Mouse (Mus musculus): Measurements from ENCODE around the gene Zfp980. TPM values are rescaled to one million over a fixed set of nuclear protein-coding genes. Genes with fewer than 3 reads are reported as not detected.
"Not testable (repeated sequence)": the region's sequence is repeated elsewhere in the genome, so short reads cannot be mapped to it uniquely, and the experiment has no call there.

Zfp980 gene
- polyA plus RNA-seq (2011; ENCODE audit: insufficient read length, low read depth, missing spikeins) = not detected in 2 replicates

GRCm38 (mm10) chr4:145670385-145670784 is at the start of gene Zfp980:
TSS of gene Zfp980 (plus strand) at chr4:145670685.
- H3K27ac ChIP-seq (ENCODE audit: insufficient read depth, low read length); H3K4me3 ChIP-seq (ENCODE audit: insufficient read depth, low read length); H3K4me1 ChIP-seq (ENCODE audit: control insufficient read depth, insufficient read depth, low read length): not testable (repeated sequence)

- H3K27ac ChIP-seq (ENCODE audit: insufficient read depth, low read length); H3K4me3 ChIP-seq (ENCODE audit: insufficient read depth, low read length); H3K4me1 ChIP-seq (ENCODE audit: control insufficient read depth, insufficient read depth, low read length): not testable (repeated sequence)
Measured at GRCm38 (mm10) chr4:145640416-145641185, 29.9 kb upstream of the Zfp980 start.

DNA sequence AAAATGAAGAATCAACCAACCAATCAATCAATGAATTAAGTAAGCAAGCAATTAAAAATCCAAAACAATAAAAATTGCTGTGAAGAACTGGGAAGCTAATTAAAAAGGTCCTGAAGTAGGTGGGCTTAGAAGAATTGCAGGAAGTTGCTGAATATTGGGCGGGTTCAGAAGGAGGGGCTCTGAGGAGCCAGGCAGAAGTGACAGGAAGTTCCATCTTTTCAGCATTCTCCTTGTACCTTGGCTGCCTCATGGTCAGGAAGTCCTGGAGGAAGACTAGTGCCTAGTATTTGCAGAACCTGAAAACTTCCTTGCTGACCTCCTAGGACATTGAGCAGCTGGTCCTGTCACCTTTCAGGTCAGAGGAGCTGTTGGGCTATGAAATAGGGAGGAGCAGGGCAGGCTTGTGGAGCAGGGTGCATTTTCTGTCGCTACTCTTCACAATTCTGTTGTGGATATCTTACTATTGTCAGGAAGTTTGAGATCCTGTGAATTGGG is 3.8 kb downstream of the Zfp980 start:
- not testable (repeated sequence) for H3K4me3 ChIP-seq (ENCODE audit: insufficient read depth, low read length); H3K4me1 ChIP-seq (ENCODE audit: control insufficient read depth, insufficient read depth, low read length)

GRCm38 (mm10) chr4:145680217-145680616 is 9.7 kb downstream of the Zfp980 start:
- not testable (repeated sequence) for H3K27ac ChIP-seq (ENCODE audit: insufficient read depth, low read length); H3K4me3 ChIP-seq (ENCODE audit: insufficient read depth, low read length); H3K4me1 ChIP-seq (ENCODE audit: control insufficient read depth, insufficient read depth, low read length)

More for the DNA sequence above, 3.8 kb downstream of the Zfp980 start:
- H3K27ac ChIP-seq (ENCODE audit: insufficient read depth, low read length) = not testable (repeated sequence)

DNA sequence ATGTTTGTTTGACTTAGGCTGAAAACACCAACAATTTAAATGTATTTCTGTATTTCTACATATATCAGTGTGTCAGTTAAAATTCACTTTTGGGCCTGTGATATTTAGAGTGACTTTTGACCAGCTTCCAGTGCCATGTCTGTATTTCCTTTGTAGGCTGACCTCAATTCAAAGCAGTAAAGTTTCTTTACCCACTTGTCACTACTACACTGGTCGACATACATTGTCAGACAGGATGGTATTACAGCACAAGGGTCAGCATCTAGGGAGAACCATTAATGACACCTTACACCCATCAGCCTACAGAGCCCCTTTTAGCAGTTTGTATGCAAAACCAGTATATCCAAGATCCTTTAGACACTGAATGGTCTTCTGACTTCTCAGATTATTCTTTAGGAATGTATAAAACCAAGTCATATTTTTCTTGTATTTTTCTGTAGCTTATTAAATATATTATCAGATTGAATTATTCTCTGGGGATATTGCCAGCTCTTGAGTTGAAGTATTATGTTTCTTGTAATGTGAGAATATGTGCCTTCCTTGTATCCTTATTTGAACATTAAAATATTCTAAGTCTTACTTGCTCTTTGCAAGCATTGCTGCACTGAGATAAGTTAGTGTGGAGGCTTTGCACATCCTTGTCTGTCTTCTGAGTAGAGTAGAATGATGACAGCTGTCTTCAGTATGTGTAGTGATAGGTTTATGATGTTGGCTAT is 10.3 kb downstream of the Zfp980 start:
- not testable (repeated sequence) for H3K4me3 ChIP-seq (ENCODE audit: insufficient read depth, low read length); H3K4me1 ChIP-seq (ENCODE audit: control insufficient read depth, insufficient read depth, low read length); H3K27ac ChIP-seq (ENCODE audit: insufficient read depth, low read length)

DNA sequence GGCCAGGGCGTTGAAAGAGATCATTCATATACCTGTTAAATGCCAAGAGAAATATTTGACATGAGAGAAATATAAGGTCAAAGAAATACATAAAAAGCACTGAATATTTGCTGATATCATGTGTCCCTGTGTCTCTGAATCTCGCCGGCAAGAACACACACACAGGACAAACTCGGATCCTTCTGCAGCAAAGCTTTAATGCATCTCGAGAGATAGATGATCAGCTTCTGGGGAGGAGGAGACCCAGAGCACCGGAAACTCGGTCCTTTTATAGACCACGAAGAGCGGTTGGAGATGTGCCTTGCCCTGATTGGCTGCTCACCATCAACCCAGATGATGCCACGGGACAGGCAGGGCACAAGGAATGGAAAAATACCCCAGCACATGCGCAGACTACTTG is 11.5 kb downstream of the Zfp980 start:
- H3K4me3 ChIP-seq (ENCODE audit: insufficient read depth, low read length); H3K4me1 ChIP-seq (ENCODE audit: control insufficient read depth, insufficient read depth, low read length); H3K27ac ChIP-seq (ENCODE audit: insufficient read depth, low read length): not testable (repeated sequence)

DNA sequence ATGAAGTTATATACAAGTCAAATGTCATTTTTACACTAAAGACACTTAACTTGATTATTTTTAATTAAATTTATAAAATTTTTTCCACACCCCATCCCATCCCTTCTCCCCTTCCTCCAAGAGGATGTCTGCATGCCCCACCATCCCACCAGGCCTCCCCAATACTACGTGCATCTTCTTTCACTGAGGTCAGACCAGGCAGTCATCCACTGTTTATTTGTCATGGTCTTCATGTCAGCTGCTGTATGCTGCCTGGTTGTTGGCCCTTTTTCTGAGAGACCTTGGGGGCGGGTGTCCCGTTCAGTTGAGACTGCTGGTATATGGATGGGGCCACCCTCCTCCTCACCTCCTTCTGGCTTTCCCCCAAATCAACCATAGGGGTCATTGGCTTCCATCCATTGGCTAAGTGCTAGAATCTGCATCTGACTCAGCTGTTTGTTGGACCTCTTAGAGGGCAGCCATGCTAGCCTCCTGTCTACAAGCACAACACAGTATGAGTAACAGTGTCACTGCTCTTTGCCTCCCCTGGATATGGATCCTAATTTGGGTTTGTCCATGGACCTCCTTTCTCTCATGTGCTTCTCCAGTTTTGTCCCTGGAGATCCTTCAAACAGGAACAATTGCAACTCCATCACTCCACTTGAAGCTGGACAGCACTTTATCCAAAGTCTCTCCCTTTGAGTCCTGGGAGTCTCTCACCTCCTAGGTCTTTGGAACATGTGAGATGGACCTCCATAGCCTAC is 12.7 kb downstream of the Zfp980 start:
- not testable (repeated sequence) for H3K4me3 ChIP-seq (ENCODE audit: insufficient read depth, low read length); H3K27ac ChIP-seq (ENCODE audit: insufficient read depth, low read length); H3K4me1 ChIP-seq (ENCODE audit: control insufficient read depth, insufficient read depth, low read length)

DNA sequence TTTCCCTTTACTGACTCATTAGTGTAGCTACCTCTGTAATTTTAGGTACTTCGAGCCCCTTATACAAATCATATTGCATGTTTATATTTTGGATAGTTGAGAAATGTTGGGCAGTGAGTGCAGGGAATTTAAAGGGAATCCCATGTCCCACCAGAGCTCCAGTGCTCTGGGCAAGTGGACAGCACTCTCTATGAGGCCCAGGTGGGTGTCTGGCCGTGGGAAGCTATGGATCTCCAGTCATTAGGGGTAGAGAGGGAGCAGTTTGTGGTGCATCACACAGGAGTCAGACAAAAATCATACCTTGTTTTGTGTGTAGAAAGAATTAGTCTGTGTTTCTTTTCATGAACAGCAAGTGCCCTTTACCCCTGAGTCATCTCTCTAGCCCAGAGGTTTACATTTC is 15.6 kb downstream of the Zfp980 start:
- not testable (repeated sequence) for H3K4me3 ChIP-seq (ENCODE audit: insufficient read depth, low read length); H3K4me1 ChIP-seq (ENCODE audit: control insufficient read depth, insufficient read depth, low read length); H3K27ac ChIP-seq (ENCODE audit: insufficient read depth, low read length)

- H3K4me1 ChIP-seq (ENCODE audit: control insufficient read depth, insufficient read depth, low read length); H3K27ac ChIP-seq (ENCODE audit: insufficient read depth, low read length); H3K4me3 ChIP-seq (ENCODE audit: insufficient read depth, low read length): not testable (repeated sequence)
Measured at GRCm38 (mm10) chr4:145744935-145745644, 74.6 kb downstream of the Zfp980 start.

DNA sequence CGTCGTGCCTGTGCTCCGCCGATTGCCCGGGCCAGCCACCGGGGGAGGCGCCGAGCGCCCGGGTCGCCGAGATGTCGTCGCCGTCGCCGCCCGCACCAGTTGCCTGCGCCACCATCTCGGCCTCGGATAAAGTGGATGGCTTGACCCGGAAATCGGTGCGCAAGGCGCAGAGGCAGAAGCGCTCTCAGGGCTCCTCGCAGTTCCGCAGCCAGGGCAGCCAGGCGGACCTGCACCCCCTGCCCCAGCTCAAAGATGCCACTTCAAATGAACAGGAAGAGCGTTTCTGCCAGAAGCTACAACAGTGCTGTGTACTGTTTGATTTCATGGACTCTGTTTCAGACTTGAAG is 75.1 kb downstream of the Zfp980 start:
- not testable (repeated sequence) for H3K4me3 ChIP-seq (ENCODE audit: insufficient read depth, low read length); H3K27ac ChIP-seq (ENCODE audit: insufficient read depth, low read length); H3K4me1 ChIP-seq (ENCODE audit: control insufficient read depth, insufficient read depth, low read length)

Other genes with a start within 250 kb of the Zfp980 start
- gene Zfp990, start 159.9 kb upstream of the Zfp980 start, polyA plus RNA-seq (2011; ENCODE audit: insufficient read length, low read depth, missing spikeins) = not detected in 2 replicates
- gene Gm13212, start 85.5 kb upstream of the Zfp980 start, polyA plus RNA-seq (2011; ENCODE audit: insufficient read length, low read depth, missing spikeins) = 6.5 and 9.3 TPM in 2 replicates
- not detected in 2 replicates for gene Zfp986, start 198.1 kb downstream of the Zfp980 start, polyA plus RNA-seq (2011; ENCODE audit: insufficient read length, low read depth, missing spikeins)